Mouse (Mus musculus): Measurements from ENCODE around the gene Gmcl1.
A peak's percentile ranks its signal among the peaks of the same experiment; 100 is the strongest.

Gene Gmcl1

DNA sequence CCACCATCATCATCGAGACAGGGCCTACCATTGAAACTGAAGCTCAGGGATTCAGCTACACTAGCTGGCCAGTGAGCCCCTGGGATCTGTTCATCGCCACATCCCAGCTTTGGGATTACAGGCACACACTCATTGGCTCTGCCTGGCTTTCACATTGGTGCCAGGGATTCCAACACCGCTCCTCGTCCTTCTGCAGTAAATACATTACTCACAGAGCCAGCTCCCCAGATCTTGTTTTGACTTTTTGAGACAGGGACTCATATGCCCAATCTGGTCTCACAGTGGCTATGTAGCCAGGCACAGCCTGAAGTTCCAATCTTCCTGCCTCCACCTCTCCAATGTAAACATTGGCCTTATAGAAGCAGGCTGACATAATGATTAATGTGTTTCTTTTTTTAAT, 3.1 kb upstream of the Gmcl1 start:
- DNase-seq (ENCODE audit: low spot score): no peak

DNA sequence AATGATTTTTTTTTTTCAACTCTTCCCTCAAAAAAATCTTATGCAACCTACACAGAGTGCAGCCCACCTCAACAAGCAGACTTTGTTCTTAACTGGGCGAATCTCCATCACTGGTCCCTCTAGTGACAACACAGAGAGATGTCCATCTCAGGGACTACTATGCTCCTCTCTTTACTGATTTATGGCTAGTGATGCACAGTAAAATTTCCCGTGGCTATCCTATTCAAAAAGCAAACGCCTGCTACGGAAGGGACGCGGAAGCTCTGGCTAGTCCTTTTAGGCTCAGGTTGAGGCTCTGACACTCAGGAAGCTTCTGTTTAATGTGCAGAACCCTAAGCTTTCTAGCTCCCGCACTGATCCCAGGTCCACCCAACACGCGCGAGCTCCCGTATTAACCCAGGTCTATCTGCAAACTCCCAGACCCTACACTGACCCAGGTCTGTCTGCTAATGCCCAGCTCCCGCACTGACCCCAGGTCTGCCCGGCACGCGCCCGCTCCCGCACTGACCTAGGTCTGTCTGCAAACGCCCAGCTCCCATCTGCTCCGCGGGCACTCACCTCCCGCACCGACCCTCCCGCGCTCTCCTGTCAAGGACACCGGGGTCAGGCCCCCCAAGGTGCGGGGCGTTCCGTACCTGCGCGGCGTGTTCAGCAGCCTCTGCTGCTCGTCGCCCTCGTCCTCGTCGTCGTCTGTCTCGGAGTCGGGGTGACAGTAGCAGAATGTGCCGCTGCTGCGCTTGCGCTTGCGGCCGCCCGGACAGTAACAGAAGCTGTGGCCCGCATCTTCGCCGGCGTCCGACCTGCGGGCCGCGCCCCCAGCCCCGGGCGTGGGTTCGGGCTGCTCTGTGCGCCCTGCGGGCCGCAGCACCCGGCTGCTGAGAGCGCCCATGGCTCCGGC, 658 bp downstream of the Gmcl1 start:
- peak; percentile 40 for DNase-seq (ENCODE audit: low spot score)

DNA sequence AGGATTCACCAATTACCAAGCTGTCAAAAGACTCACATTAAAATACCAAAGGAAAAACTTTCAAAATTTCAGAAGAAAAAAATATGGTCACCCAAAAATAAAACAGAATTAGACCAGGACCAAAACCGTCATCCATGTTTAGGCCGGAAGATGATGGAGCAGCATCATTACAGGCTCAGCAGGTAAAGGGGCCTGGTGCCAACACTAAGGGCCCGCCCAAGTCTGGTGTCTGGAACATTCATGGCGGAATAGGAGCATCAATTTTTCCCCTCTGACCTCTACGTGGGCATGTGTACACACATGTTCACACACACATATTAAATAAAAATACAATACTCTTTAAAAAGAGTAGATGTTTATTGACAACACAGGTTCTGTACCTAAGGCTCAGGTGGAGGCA, 4.5 kb downstream of the Gmcl1 start:
- no peak for DNase-seq (ENCODE audit: low spot score)

- DNase-seq (ENCODE audit: low spot score): no peak
These were observed 11.2 kb downstream of the Gmcl1 start for GRCm38 (mm10) chr6:86721977-86722376.

- peak; percentile 61 for DNase-seq (ENCODE audit: low spot score)
These were observed 25.0 kb downstream of the Gmcl1 start for GRCm38 (mm10) chr6:86708072-86708774.

- DNase-seq (ENCODE audit: low spot score): peak; percentile 80
These were observed 30.6 kb downstream of the Gmcl1 start for GRCm38 (mm10) chr6:86702577-86702976.

GRCm38 (mm10) chr6:86697903-86698302, 35.3 kb downstream of the Gmcl1 start:
- DNase-seq (ENCODE audit: low spot score): peak; percentile 85

GRCm38 (mm10) chr6:86696213-86696612, 37.0 kb downstream of the Gmcl1 start:
- no peak for DNase-seq (ENCODE audit: low spot score)

GRCm38 (mm10) chr6:86694465-86694864, 38.7 kb downstream of the Gmcl1 start:
- no peak for DNase-seq (ENCODE audit: low spot score)

- DNase-seq (ENCODE audit: low spot score): no peak
These were observed 43.5 kb downstream of the Gmcl1 start for GRCm38 (mm10) chr6:86689671-86690070.

- no peak for DNase-seq (ENCODE audit: low spot score)
These were observed 46.2 kb downstream of the Gmcl1 start for GRCm38 (mm10) chr6:86686971-86687370.

DNA sequence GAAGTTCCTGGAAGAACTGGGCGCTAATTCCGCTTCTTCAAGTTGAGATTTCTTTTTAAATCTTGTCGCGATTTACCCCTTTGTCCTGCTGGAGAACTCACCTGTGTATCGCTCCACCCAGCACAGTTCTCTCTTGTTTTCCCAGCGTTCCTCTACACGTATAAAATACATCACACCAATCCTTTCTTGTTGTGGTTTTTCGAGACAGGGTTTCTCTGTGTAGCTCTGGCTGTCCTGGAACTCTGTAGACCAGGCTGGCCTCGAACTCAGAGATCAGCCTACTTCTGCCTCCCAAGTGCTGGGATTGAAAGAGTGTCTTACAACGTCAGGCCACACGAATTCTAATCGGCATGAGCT, 48.5 kb downstream of the Gmcl1 start:
- no peak for DNase-seq (ENCODE audit: low spot score)

DNA sequence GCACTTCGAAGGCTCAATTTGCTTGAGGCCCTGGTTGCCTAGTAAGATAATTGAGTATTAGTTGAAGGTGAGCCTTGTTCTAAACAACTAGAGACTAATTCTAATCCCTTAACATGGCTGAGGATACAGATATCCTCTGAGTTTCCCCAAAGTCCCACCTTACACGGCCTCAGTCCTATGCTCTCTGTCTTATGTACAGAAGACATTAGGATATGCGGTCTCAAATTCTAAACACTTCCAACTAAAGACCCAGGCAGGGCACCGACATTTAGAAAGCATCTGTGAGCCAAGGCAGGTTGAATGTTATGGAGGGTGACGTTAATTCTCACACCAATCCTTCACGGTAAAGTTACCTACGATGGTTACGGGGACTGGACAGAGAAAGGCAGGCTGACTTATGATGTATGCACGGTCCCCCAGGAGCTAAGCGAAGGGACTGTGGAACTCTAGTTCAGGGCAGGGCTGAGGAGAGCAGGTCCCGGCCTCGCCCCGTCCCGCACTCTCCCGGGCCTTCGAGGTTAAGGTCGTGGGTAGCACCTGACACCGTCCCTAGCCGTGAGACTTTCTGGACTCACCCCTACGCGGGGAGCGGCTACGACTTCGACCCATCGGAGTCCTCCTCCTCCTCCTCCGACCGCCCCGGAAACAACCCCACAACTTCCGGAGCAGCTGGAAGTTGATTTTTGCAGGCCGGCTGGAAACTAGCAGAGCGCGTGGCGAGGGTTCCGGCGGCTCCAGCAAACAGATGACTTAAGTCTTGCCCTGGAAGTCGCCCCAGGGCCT, 49.1 kb downstream of the Gmcl1 start, which contains the start of gene Snrnp27:
Snrnp27 (minus strand) TSS at position 651 of the 783 bp plus-strand sequence.
- peak; percentile 95 for DNase-seq (ENCODE audit: low spot score)

GRCm38 (mm10) chr6:86681289-86681688, 51.9 kb downstream of the Gmcl1 start:
- DNase-seq (ENCODE audit: low spot score): no peak

DNA sequence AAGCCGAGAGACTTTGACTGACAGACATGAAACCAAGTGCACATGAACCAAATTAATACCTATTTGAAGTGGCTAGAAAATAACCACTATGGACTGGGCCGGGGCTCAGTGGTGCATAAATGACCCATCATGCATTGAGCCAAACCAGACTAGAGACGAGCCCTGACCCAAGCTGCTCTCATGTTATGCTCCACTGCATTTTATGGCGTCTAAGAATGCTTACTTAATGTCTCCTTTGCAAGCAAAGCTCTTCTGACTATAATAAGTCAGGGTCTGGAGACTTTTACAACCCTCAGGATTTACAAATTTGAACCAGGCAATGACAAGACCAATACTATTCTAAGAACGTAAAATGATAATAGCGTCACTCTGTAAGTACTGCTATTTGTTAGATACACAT, 54.8 kb downstream of the Gmcl1 start:
- no peak for DNase-seq (ENCODE audit: low spot score)

DNA sequence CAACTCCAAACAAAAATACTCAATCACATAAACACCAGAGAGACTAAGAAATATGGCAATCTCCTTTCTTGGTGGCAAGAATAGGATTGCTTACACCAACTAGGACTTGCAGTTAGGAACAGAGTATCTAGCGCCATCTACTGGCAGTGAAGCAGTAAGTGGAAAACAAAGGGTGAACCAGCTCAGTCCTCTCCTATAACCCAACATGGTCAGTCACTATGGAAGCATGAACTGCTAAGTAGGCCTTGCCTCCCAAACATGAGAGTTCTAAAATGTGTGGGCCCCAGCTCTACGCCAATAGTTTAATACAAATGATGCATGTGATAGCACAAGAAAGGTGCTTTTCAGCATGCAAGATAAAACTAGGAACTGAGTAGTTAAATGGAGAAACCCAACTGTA, 62.3 kb downstream of the Gmcl1 start:
- DNase-seq (ENCODE audit: low spot score): peak; percentile 52

DNA sequence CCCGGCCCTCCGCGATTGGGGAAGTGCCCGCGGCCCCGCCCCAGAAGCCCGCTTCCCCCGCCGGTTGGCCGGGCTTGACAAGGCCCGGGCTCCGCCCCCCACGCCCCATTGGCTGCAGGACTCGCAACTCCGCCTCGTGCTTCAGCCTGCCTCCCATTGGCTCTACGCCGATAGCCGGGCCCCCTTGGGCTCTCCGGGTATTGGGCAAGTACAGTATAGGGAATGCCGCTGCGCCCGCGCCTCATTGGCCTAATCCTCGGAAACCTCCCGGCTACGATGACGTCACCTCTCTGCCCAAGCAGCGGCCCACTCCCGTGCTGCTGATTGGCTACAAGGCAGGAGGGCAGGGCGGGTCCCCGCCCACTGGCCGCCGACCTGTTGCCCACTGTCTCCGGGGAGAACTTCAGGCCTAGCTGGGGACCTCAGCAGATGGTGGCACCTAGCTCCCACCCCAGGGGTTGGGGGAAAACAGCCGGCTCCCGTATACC, 63.9 kb downstream of the Gmcl1 start:
- peak; percentile 100 for DNase-seq (ENCODE audit: low spot score)

GRCm38 (mm10) chr6:86668580-86669239, 64.5 kb downstream of the Gmcl1 start, which contains the start of gene Mxd1:
Gene Mxd1 (minus strand): TSS chr6:86669161.
- DNase-seq (ENCODE audit: low spot score): no peak

- DNase-seq (ENCODE audit: low spot score): no peak
These were observed 66.1 kb downstream of the Gmcl1 start for GRCm38 (mm10) chr6:86667061-86667460.

DNA sequence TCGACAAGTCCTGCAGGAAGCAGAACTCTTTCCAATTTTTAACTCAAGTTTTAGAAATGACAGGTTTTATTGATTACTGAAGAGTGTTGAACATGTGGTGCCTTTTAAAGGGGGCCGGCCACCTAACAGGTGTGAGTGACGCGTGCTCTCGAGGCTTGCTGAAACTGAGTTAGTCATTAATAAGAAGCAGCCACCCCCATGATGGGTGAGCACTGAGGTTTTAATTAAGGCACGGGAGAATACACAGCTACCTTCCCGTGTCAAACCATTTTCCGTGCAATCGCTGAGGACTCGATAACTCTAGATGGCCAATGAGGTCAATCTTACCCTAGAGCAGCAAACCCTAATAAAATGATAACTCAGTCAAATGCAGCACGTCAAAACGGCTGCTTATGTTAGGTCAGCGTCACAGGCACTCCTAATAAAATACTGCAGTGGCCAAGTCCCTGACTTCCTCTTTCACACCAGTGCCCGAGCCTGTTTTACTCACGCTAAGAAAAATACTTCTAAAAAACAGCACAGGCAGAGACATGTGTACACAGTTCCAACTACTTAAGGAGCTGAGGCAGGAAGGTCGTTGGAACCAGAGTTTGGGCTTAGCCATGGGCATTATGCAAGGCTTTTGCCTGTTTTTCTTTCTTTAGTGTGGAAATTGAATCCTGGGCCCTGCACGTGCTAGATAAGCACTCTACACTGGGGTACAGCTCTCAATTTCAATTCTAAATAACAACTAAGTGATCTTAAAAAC, 67.4 kb downstream of the Gmcl1 start:
- DNase-seq (ENCODE audit: low spot score): no peak

GRCm38 (mm10) chr6:86665076-86665475, 68.1 kb downstream of the Gmcl1 start:
- DNase-seq (ENCODE audit: low spot score): no peak
